Mouse (Mus musculus) thymus, adult 2 months (tissue): ENCODE data around the gene Atp5mpl.

Source experiments
- CTCF ChIP-seq: fragments of 200-500 bp; IDR thresholded peaks from 2 replicates; pipeline ENCODE4 v1.5.1; 2012; ENCODE audit warnings: mild to moderate bottlenecking, control low read depth, low read length, moderate library complexity, borderline replicate concordance; ENCODE audit not compliant: control insufficient read depth, poor library complexity, insufficient read depth; ENCODE audit errors: extremely low read depth
- POLR2A ChIP-seq: fragments of 200-500 bp; IDR thresholded peaks from 2 replicates; pipeline ENCODE4 v1.6.1; 2012; ENCODE audit warnings: mild to moderate bottlenecking, low read length, control low read depth, moderate library complexity; ENCODE audit not compliant: control insufficient read depth, poor library complexity, insufficient read depth; ENCODE audit errors: extremely low read depth

DNA sequence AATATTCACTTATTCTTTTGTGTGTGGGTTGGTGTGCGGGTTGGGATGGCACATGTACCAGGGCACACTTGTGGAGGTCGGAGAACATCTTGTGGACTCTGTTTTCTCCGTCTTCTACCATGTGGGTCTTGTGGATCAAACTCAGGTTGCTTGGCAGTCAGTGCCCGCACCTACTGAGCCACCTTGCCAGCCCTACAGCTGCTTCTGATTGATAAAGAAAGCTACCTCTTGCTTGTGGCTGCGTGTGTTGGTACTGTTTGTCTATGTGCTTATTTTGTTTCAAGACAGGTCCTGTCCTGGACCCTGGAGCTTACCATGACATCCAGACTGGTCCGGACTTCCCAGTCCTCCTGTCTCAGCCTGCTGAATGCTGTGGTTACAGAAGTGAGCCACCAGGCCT, 43.7 kb downstream of the Atp5mpl start:
- TF ChIP-seq POLR2A (no peak), CTCF (no peak)
